Mouse (Mus musculus): ENCODE measurements around the gene Adgrf1.

Adgrf1 gene

DNA sequence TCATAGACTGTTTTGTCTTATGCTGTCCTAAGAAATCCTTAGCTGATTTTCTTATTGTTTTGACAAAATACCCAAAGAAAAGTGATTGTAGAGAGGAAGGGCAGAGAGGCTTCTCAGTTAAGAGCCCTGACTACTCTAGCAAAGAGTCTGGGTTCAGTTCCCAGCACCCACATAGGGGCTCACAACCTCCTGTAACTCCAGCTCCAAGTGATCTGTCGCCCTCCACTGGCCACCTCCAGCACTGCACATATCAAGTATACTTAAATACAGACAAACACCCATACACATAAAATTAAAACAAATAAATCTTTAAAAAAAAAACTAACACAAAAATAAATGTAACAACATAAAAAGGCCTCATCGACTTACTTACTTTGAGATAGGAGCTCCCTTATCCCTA, 3.5 kb upstream of the Adgrf1 start:
- DNase-seq (ENCODE audit: low spot score in 2 of 2) = no peak

DNA sequence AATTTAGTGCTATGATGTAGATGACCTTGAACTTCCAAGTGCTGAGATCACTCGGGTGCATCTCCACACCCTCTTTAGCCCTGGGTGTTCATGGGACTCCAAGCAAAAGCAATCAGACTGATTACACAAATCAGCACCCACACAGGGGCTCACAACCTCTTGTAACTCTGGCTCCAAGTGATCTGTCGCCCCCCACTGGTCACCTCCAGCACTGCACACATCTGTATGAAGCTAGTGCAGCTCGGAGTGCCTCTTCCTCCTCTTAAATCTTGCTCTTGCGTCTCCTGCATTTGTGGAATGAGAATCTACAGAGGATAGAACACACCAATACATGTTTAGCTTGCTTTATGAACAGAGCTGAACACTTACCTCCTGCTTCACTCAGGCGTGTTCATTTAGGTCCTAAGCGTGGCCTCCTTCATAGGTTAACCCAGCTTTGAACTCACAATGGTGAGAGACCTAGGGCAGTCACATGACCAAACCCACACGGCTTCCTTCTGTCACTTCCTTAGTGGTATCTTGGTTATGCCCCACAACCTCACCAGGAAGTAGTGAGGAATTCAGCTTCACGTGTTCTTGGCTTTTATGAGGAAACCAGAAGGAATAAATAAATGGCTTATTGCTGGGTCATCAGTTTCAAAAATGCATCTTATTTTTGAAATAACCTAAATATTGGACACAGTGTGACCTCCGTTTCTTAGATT, 2.9 kb upstream of the Adgrf1 start:
- no peak for DNase-seq (ENCODE audit: low spot score in 2 of 2)

DNA sequence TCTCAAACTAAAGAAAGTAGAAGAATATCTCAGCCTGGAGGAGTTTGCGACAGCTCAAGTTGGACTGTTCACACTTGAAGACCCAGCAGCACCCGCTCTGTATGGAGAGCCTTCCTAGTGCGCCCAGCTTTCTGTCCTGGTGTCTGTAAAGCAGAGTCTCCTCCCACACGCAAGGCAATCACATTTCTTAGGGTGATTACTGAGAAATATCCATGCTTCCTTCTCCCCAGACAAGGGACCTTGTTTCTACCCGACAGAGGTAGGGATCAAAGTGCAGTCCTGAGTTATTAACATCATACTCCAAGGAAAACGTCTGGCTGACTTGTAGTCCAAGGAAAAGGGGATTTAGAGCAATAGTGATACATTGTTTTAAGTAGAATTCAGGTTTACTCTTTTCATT, 6.1 kb downstream of the Adgrf1 start:
- DNase-seq (ENCODE audit: low spot score in 2 of 2) = no peak

DNA sequence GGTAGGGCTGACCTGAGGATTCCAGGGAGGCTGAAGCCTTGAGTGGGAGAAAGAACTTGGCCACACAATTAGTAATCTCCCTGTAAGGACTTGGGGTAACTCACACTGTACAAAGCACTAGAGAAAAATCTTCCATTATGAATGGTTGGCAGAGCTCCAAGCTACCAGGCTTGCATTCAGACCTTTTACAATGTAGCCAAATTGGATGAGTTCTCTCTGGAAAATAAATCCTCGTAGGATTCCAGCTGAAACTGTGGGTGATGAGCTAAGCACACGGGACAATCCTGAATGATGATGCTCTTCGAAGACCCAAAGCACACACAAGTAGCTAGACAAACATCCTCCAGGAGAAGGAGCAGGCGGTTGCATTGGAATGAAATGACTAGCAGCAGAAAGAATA, 7.1 kb downstream of the Adgrf1 start:
- peak; percentile 24 to 47 for DNase-seq (ENCODE audit: low spot score in 2 of 2)

DNA sequence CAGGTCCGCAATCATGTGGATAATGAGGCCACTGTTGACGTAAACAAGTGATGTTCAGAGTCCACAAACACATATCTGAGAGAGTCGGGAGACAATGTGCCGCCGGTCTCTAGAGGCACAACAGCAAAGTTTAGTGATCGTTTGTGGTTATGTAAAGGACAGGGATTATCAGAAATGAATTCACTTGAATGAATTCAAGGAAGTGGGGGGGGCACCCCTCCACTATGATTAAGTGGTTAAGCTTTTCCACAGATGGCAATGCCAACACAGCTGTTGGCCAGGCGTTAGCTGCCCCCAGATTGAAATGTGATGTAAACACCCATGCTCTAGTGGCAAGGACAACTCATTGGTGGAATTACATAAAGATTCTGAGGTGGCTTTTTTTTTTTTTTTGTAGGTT, 9.5 kb downstream of the Adgrf1 start:
- no peak for DNase-seq (ENCODE audit: low spot score in 2 of 2)

DNA sequence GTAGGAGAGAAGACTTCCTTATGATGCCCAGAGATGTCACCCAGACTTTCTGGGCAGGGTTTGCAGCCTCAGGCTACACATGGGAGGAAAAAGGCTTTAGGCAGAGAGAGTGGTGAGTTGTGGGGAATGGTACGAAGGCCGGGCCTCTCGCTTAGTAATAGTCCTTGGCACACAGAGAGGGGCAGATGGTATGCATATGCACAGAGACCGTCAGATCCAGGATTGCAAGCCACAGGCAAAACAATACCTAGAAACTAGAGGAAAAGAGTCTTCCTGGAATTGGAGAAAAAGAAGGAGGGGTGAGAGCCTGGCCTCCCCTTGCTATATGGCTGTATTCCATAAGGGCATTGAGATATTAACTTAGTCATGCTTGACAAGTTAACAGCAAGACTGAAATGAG, 12.2 kb downstream of the Adgrf1 start:
- DNase-seq (ENCODE audit: low spot score in 2 of 2) = no peak

DNA sequence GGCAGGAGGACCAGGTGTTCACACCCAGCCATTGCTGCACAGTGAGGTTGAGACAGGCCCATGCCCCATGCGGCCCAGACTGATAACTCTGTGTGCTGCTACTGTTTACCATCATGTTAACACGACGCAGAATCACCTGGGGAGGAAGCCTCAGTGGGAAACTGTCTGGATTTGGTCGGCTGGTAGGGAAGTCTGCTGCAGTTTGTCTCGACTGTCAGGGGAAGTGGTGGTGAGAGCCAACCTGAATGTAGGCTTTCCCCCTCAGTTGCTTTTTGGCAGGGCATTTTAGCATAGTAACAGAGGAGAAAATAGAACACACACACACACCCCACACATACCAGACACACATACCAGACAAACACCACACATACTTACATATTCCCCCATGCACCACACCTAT, 12.7 kb downstream of the Adgrf1 start:
- DNase-seq (ENCODE audit: low spot score in 2 of 2) = no peak

DNA sequence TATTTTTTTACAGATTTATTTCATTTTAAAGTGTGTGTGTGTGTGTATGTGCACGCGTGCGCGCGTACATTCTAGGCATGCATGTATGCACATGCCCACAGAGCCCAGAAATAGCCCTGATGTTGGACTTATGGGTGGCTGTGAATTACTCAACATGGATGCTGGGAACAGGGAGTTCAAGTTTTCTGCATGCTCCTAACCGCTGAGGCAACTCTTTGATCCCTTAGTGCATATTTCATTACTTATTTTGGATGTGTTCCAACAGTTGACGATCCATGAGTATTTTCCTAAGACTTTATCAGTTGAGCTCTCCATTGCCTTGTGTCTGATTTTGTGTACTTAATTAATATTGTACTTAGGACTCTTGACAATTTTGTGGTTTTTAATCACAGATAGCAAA, 29.4 kb downstream of the Adgrf1 start:
- no peak for DNase-seq (ENCODE audit: low spot score in 2 of 2)

DNA sequence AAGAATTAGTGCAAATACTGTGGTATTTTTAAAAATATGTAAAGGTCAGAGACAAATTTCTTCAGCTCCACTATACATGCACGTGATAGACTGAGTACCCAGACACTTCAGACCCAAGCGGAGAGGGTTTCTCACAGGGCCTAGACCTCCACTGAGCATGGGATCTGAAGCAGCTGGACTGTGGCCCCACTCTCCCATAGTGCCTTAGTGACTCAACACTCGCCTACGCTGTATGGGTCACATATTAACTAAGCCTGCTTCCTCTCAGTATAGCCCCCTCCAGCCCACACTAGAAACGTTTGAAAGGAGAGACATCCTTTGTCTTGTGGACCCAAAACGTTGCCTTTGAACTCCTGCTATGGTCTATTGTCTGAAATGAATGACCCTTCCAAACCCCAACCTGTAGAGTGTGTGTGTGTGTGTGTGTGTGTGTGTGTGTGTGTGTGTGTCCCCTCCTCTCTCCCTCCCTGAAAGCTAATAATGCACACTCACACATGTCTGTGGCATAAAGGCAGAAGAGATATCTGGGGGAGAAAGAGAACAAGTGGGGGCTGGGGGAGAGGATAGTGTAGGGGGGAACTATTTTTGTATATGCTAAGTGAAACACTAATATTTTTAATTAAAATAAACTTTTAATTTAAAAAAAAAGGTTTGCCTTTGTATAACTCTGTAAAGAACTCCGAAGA, 56.0 kb downstream of the Adgrf1 start:
- no peak for DNase-seq (ENCODE audit: low spot score in 2 of 2)

DNA sequence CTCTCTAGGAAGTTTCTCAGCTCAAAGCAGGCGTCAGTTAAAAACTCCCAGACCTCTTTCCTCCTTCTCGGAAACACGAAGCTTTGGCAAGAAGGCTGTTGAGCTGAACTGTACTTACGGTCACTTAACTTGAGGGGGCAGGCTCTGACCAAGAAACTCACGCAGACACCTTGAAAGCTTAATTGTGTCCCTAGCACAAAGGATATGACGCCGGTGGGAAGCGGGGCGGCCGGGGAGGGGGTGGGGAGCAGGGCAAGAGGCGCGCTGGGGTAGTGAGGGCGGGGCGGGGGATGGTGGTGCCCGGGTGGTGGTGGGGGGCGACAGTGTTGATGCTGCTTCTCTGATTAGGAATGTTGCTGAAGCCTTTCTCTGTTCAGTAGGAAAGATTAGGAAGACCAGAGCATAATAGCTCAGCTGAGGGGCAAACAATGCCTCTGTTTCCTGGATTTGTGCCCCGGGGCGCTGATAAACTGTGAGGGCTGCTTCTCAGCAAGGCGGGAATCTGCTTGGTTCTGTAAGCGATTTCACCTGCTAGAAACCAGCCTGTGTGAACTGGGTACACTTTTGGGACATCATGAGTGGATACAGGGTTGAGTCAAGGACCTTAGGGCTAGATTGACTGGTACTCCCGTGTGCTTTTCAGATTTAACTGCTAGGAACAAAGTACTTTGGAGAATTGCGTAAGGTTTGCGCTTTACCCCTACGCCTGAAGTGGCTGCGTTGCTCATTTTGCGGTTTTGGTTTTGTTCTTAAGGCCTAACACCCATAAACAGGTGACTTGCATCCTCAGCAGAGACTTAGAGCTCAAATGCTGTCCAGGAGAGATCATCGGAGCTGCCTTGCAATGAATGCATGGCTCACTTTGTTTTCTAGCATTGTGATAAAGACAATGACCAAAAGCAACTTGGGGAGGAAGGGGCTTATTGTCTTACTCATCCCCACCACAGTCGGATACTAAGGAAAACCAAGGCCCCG, 56.9 kb downstream of the Adgrf1 start:
- peak; percentile 20 to 34 for DNase-seq (ENCODE audit: low spot score in 2 of 2)

DNA sequence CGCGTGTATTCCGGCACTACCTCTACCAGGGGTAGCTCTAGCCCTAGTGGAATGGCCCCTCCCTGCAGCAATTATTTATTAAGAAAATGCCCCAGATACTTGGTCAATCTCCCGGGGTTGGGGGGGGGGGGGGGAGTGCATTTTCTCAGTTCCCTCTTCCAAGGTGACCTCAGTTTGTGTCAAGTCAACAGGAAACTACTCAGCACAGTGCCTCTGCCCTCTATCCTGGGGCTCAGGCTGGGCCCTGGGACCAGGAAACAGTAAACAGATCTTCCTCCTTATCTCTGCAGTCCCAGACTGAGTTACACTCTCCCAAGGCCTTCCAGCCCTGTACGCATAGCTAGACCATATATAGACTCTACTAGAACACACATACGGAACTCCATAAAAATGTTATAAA, 57.7 kb downstream of the Adgrf1 start:
- no peak for DNase-seq (ENCODE audit: low spot score in 2 of 2)

DNA sequence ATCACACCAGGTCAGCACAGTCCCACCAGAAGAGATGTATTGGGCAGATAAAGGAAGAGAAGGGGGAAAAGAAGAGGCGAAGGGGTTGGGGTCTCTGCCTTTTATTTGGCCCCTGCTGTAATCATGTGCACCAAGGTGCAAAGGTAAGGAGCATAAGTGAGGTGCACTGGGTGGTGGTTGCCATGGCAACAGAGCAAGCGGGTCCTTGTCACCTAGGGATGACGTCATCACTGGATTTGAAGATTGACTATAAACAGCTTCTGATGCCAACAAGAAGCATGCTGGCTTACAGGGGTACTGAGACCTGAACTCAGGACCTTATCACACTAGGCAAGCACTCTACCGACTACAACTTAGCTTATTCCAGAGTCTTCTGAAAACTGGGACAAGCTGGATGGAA, 59.1 kb downstream of the Adgrf1 start:
- DNase-seq (ENCODE audit: low spot score in 2 of 2) = no peak

DNA sequence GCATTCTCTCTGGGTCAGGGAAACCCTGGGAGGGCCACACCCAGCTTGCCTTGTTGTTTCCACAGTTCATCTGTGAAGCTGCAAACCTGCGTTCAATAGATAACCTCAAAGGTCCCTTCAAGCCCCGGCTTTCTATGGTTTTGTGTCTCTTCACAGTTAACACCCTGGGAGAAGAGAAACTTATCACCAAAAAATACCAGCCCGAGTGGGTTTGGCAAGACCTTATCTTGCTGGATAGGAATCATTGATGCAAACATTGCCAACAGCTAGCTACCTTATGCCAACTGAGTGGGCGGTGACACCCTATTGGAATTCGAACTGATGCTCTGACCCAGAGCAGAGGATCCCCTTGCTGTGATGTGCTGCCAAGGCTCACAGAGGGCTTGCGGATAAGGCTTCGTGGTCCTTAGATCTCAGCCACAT, 59.6 kb downstream of the Adgrf1 start:
- DNase-seq (ENCODE audit: low spot score in 2 of 2) = no peak

DNA sequence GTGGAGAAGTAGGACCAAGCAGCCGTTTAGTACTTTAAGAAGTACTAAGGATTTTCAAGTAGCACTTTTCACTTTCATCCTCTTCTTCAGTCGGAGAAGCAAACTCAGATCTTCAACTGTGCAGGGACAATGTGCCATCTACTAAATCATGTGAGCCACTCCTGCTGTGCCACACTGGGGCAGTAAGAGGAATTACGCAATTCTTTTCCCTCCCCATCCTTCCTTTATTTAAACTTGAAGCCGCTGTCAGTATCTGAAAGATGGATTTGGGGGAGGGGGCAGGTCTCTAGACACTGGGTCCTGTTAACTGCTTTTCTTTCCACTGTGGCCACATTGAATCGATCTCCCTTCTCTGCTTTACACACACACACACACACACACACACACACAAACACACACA, 62.6 kb downstream of the Adgrf1 start:
- DNase-seq (ENCODE audit: low spot score in 2 of 2) = no peak

DNA sequence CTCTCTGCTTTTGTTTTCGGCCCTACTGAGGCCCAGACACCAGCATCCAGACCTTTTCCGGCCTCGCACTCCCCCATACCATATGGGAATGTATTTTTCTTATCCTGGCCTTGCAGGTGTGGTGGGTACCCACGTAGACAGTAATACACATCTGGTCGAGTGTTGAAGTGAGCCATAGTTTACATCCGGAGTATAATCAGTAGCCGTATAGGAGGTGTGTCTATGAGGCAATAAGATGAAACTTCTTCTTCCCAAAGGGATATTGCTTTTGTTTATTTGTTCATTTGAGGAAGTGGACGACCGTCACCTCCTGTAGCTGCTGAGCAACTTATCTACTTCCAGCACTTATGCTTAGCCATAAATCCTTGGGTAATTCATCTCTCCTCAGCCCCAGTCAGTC, 63.9 kb downstream of the Adgrf1 start:
- DNase-seq (ENCODE audit: low spot score in 2 of 2) = no peak

DNA sequence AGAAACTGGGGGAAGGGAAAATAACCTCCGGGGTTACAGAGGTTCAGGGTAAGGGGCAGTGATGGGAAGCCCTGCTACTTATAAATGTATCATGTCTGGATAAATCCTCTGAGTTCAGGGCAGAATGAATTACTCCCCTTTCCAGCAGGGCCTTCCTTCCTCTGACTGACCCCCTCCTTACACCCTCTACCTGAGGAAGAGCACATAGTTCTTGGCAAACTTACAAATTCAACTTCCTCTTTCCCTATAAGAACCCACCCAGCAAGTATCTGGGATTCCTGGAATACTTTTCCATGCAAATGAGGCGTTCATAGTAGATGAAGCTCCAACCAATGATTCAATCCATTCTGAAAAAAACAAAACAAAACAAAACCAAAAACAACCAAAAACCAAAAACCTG, 67.5 kb downstream of the Adgrf1 start:
- no peak for DNase-seq (ENCODE audit: low spot score in 2 of 2)

DNA sequence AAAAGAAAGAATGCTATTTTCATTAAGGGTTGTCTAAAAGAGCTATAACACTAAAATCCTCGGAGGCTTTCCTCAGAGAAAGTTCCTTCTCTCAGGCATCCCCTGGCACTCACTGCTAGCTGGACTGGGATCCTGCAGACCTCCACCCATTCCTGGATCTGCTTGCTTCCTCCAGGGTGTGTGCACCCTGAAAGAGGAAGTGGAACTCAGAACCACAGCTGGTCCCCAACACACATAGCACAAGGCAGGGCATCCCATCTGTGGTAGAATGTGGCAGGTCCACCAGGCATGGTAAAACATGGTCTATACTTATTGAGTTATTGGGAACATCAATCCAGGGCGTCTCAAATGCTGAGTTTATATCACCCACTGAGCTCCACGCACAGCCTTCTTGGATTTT, 68.2 kb downstream of the Adgrf1 start:
- DNase-seq (ENCODE audit: low spot score in 2 of 2) = no peak

DNA sequence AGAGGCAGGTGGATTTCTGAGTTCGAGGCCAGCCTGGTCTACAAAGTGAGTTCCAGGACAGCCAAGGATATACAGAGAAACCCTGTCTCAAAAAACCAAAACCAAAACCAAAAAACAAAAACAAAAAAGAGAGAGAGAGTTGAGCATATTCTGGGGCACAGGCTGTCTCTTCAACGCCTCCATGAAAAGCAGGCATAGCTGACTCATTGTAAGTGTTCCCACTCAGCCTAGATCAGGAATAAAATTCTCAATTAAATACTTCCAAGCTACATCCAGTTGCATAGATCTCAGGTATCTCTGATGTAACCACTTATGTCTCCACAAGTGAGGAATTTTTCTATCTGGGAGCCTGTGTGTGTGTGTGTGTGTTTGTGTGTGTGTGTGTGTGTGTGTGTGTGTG, 76.4 kb downstream of the Adgrf1 start:
- DNase-seq (ENCODE audit: low spot score in 2 of 2) = peak in 1 of 2 experiments; percentile 19

DNA sequence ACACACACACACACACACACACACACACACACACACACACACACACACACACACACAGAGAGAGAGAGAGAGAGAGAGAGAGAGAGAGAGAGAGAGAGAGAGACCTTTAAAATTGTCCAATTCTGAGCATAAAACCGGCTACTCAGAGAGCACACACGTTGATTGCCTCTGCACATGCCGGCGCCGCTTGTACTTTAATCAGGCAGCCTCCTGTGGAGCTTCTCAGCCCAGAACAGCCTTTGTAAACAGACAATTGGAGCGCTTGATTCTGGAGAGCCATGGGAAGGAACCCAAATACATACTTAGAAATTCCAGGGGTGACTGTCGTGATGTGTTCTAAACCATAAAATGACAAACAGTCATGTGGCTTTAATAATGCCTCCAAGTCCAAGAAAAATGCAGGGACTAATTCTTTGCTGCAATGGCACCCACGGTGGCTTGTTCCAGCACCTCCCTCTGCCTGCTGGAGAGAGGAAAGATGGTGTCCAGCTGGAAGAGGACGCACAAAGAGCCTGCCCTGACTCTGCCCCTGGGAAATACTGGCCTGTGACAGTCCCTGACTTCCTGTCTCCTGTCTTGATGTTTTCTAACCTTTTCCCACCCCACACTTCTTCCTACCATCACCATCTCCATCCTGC, 87.9 kb downstream of the Adgrf1 start:
- no peak for DNase-seq (ENCODE audit: low spot score in 2 of 2)

DNA sequence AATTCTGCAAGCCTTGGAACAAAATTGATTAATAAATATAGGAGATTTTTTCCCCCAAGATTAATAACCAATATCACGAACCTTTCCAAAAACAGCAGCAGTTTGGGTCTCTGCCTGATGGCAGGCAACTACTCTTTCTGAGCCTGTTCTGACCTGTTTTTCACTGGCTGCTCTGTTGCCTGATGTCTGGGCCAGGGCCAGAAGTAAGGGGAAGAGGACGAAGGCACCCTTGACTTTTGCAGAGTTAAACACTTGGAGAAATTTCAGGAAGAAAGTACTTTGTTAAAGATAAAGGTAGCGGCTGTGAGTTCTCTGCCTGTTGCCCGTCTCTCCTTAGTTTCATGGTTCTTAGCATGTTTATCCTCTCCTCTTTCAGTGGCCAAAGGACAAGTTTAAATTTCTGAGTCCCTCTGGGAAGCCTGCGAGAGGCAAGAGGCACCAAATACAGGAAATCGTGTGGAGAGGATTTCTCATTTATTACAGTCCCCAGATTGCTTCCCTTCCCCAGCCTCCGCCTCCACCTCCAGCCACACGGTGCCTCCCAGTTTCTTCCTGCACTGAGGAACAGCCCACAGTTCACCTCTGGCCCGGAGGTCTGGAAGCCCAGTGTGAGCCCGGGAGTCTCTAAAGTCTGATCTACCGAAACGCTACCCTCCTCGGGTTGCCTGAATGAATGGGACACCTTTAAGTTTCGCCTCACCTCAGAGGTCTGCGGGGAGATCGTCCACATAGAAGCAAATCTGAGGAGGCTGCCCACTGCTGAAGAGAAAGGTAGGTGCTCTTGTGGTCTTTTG, 89.9 kb downstream of the Adgrf1 start, which contains the start of gene Adgrf5:
Adgrf5 (plus strand) TSS at position 626 of the 794 bp plus-strand sequence.
- DNase-seq (ENCODE audit: low spot score in 2 of 2) = no peak

DNA sequence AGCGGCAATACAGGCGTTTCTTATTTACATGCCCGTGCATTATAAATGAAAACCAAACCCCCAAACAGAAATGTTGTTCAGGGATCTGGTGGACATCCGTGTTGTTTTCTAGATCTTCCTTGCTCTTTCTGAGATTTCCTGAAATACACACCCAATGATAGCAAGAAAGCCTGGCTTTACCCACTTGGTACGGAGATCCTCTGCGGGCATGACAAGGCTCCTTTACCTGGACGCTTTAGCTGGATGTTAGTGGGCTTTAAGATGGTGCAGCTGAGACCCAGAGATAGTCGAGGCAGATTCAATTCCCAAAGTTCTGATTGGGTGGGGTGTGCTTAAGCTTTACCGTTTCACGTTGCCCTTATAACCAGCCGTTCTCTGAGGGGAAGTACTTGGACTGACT, 90.9 kb downstream of the Adgrf1 start:
- DNase-seq (ENCODE audit: low spot score in 2 of 2) = no peak
